9 mouse cellular contexts compared by ENCODE assay signal in the genomic region with DNA sequence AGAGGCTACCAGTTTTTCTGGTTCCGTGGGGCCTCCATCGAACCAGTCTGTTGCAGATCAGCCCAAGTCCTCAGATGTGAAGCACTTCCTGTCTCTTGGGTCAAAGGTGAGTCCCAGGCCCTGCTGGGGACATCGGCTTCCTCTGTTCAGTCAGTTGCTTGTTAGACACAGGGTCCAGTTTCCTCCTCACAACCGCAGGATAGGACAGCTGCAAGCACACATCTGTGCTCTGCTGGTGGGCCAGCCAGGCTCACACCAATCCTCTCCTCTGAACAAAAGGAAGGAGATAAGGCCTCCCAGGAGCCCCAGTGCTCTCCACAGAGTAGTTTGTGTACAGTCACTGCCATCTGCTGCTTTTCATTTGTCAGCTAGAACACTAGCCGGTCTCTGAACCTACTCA. TPM values are rescaled to one million over a fixed set of nuclear protein-coding genes. Genes with fewer than 3 reads are reported as not detected.
DNase-seq lines count a peak whose midpoint lies in the region; ATAC-seq and TF ChIP-seq lines count a peak whose summit lies in the region.
"Had no signal": no experiment of that assay in that cellular context is flagged by ENCODE, and none has a peak within 500 bp of the region (broad histone marks: within the 10 kb centered on the region; RNA-seq: fewer than 3 reads in every experiment).

No protein-coding gene starts in this region.

- H3K4me2 ChIP-seq in liver, embryonic 15.5 days, result no peak overlapping the region

- H3K36me3 ChIP-seq in embryonic facial prominence, embryonic 10.5 days (replicated peaks), result no peaks in the 10 kb centered on the region
- H3K36me3 ChIP-seq in liver, embryonic 15.5 days (replicated peaks), result no peaks in the 10 kb centered on the region

- TF ChIP-seq POLR2A in lung, adult 2 months (IDR thresholded peaks at IDR 0.05; ENCODE audit: borderline replicate concordance, extremely low read depth, low read depth, low read length), result no peak

- 42% methylated on average over 5 of the region's 5 CpGs for WGBS in lung, adult 2 months
- WGBS in embryonic facial prominence, embryonic 10.5 days, result 48% methylated on average over 5 of the region's 5 CpGs
- 10% methylated on average over 5 of the region's 5 CpGs for WGBS in liver, embryonic 15.5 days (ENCODE audit: insufficient replicate concordance)

- H3K4me3 ChIP-seq in lung, adult 2 months (replicated peaks; ENCODE audit: extremely low read depth, low read depth, low read length), result no peak overlapping the region
- H3K4me3 ChIP-seq in embryonic facial prominence, embryonic 10.5 days, result no peak overlapping the region
- H3K4me3 ChIP-seq in liver, embryonic 15.5 days (replicated peaks), result no peak overlapping the region

- peaks cover 4% of the 10 kb centered on the region; the same call in 1 of the 2 replicates for H3K4me1 ChIP-seq in lung, adult 2 months (ENCODE audit: control insufficient read depth, insufficient read depth, low read length)
- peaks cover 10% of the 10 kb centered on the region for H3K4me1 ChIP-seq in embryonic facial prominence, embryonic 10.5 days
- H3K4me1 ChIP-seq in liver, embryonic 15.5 days (replicated peaks), result peaks cover 57% of the 10 kb centered on the region

- no peaks in the 10 kb centered on the region for H3K9me3 ChIP-seq in embryonic facial prominence, embryonic 10.5 days
- no peaks in the 10 kb centered on the region for H3K9me3 ChIP-seq in liver, embryonic 15.5 days (replicated peaks)

- no peak for ATAC-seq in liver, embryonic 15.5 days (ENCODE audit: insufficient read depth)

- no peak overlapping the region for H3K9ac ChIP-seq in liver, embryonic 15.5 days

- peak; percentile 32 for DNase-seq in lung, postnatal 36 days
- no peak for DNase-seq in lung, adult 2 months
- DNase-seq in embryonic facial prominence, embryonic 10.5 days (ENCODE audit: low spot score), result no peak
- DNase-seq in thymus, postnatal 25 days, result peak; percentile 57
- no peak for DNase-seq in urinary bladder, postnatal 14 days (ENCODE audit: low spot score)
- no peak for DNase-seq in layer of hippocampus, postnatal 25 days (ENCODE audit: extremely low spot score in 1 of 2, low spot score in 1 of 2)
- DNase-seq: layer of hippocampus, adult 9-11 months; lung, postnatal 14 days had no signal

- peak overlapping the region; percentile 48; the same call in 1 of the 2 replicates for H3K27ac ChIP-seq in embryonic facial prominence, embryonic 10.5 days (replicated peaks)
- peak overlapping the region; percentile 49 for H3K27ac ChIP-seq in liver, embryonic 15.5 days (replicated peaks)

- H3K27me3 ChIP-seq in embryonic facial prominence, embryonic 10.5 days (replicated peaks; ENCODE audit: low read depth, poor library complexity, severe bottlenecking), result no peaks in the 10 kb centered on the region
- H3K27me3 ChIP-seq in liver, embryonic 15.5 days, result no peaks in the 10 kb centered on the region

- no peak for TF ChIP-seq CTCF in lung, adult 2 months (IDR thresholded peaks at IDR 0.05; ENCODE audit: insufficient read depth, low read length)

RNA-seq across cellular contexts. Expression of a gene that starts 44.8 kb away (rescaled TPM):
- polyA plus RNA-seq in lung, adult 2 months (2012; rRNA removed), result 5.5 and 7.3 TPM in 2 replicates
- polyA plus RNA-seq in embryonic facial prominence, embryonic 10.5 days (2016; fragmentation: Nextera tagmentation; extraction: Ambion mirVana), result 30.8 and 32.4 TPM in 2 replicates
- 7.1 and 9.7 TPM in 2 replicates for polyA plus RNA-seq in liver, embryonic 15.5 days (2015; fragmentation: Nextera tagmentation; extraction: Ambion mirVana)
- total RNA-seq in layer of hippocampus, postnatal 25 days (2021), result 10 to 100 TPM; 35.5 to 37.6 TPM

Comparison
In these comparisons a context has a peak if more than half of its experiments do, and no peak if none do; other contexts are left out.
1. DNase-seq: peak in lung, postnatal 36 days (single experiment) and thymus, postnatal 25 days (single experiment); none in lung, adult 2 months (single experiment), embryonic facial prominence, embryonic 10.5 days (single experiment), urinary bladder, postnatal 14 days (single experiment) and layer of hippocampus, postnatal 25 days (0 of 2).